Mouse (Mus musculus) ES-E14 (cell line): ENCODE data around the gene Tead1. TPM values are rescaled to one million over a fixed set of nuclear protein-coding genes. Genes with fewer than 3 reads are reported as not detected.
A peak's percentile ranks its signal among the peaks of the same experiment; 100 is the strongest.

ENCODE experiments used
- DNase-seq: peaks from one replicate; pipeline ENCODE4 v3.0.0-alpha.2; 2013; ENCODE audit warnings: low read depth, low spot score
- H3K27ac ChIP-seq: 2 replicates; pipeline ENCODE4 v1.5.1; 2012; ENCODE audit warnings: low read depth, mild to moderate bottlenecking, low read length, moderate library complexity, mixed read lengths; ENCODE audit not compliant: poor library complexity, insufficient read depth, severe bottlenecking
- H3K36me3 ChIP-seq: 2 replicates; pipeline ENCODE4 v1.6.1; 2012; ENCODE audit warnings: mild to moderate bottlenecking, low read length, moderate library complexity, mixed read lengths; ENCODE audit not compliant: control insufficient read depth, poor library complexity, insufficient read depth, severe bottlenecking
- H3K4me1 ChIP-seq, 2 experiments: fragments of 150-350 bp in 1 of 2; sonication (generic) in 1 of 2; 2 replicates each; pipeline ENCODE4 v1.6.1; 2012; ENCODE audit warnings: low read length in 2 of 2, mild to moderate bottlenecking in 1 of 2, mixed read lengths in 1 of 2; ENCODE audit not compliant: control insufficient read depth in 2 of 2, insufficient read depth in 2 of 2, poor library complexity in 1 of 2
- H3K4me3 ChIP-seq, 2 experiments: fragments of 150-350 bp in 1 of 2; sonication (generic) in 1 of 2; 2 replicates each; pipeline ENCODE4 v1.5.1; 2012; ENCODE audit warnings: low read length in 2 of 2, low read depth in 1 of 2, mild to moderate bottlenecking in 1 of 2, mixed read lengths in 1 of 2; ENCODE audit not compliant: insufficient read depth in 1 of 2, poor library complexity in 1 of 2, severe bottlenecking in 1 of 2
- H3K9ac ChIP-seq: 2 replicates; pipeline ENCODE4 v1.6.1; 2012; ENCODE audit warnings: low read depth, mild to moderate bottlenecking, low read length, mixed read lengths; ENCODE audit not compliant: poor library complexity, insufficient read depth, severe bottlenecking
- H3K9me3 ChIP-seq: fragments of 150-350 bp; sonication (generic); 2 replicates; pipeline ENCODE4 v1.6.1; 2012; ENCODE audit warnings: low read depth, mild to moderate bottlenecking, low read length; ENCODE audit not compliant: control insufficient read depth, insufficient read depth
- CHD2 ChIP-seq: IDR thresholded peaks from 2 replicates; pipeline ENCODE4 v1.6.1; 2014; ENCODE audit warnings: mild to moderate bottlenecking, low read depth, low read length, inconsistent platforms
- HCFC1 ChIP-seq: IDR thresholded peaks from 2 replicates; pipeline ENCODE4 v1.6.1; 2012; ENCODE audit warnings: low read length, inconsistent platforms, borderline replicate concordance; ENCODE audit not compliant: insufficient read depth
- MAFK ChIP-seq: IDR thresholded peaks from 2 replicates; pipeline ENCODE4 v1.6.1; 2014; ENCODE audit warnings: mild to moderate bottlenecking, low read depth, low read length, inconsistent platforms; ENCODE audit not compliant: insufficient read depth
- ZC3H11A ChIP-seq: IDR thresholded peaks from 2 replicates; pipeline ENCODE4 v1.6.1; 2012; ENCODE audit warnings: low read depth, mild to moderate bottlenecking, inconsistent platforms, low read length, borderline replicate concordance
- ZNF384 ChIP-seq: IDR thresholded peaks from 2 replicates; pipeline ENCODE4 v1.6.1; 2012; ENCODE audit warnings: low read depth, low read length, inconsistent platforms
- in situ Hi-C, 2 experiments: fragments of 600-800 bp; cut with MboI; formaldehyde crosslinking; loops; one replicate each; pipeline ENCODE4 v1.15.1; 2025; ENCODE audit warnings: low sequenced_read_pairs in 2 of 2, inconsistent platforms in 1 of 2; ENCODE audit not compliant: unreplicated experiment in 2 of 2
- total RNA-seq: library from RNA; depleted of rRNA; stranded (reverse); fragments of 300-350 nt; gene quantifications from 2 replicates; pipeline ENCODE4 v1.2.3, GENCODE M21; 2012

The Tead1 gene
- total RNA-seq, 1 experiment = 90.5 TPM

- peak; percentile 76 for DNase-seq
Measured at GRCm38 (mm10) chr7:112953777-112954291, 274.7 kb downstream of the Tead1 start, which contains the start of gene Rassf10. TSS of gene Rassf10 (plus strand) at chr7:112953962.

GRCm38 (mm10) chr7:112954351-112955102, 275.4 kb downstream of the Tead1 start:
- in situ Hi-C loops = no loop called here
- no peak overlapping the region for H3K27ac ChIP-seq
- H3K4me3 ChIP-seq = peak overlapping the region; percentile 69 to 80
- H3K4me1 ChIP-seq = peaks cover 0 to 5% of the 10 kb centered on the region in 2 experiments; a peak in 1 of 4 replicates
- no peak for DNase-seq
- peak overlapping the region; percentile 32 for H3K9ac ChIP-seq
- H3K36me3 ChIP-seq = no peaks in the 10 kb centered on the region
- H3K9me3 ChIP-seq = no peaks in the 10 kb centered on the region
- TF ChIP-seq CHD2 (no peak), HCFC1 (no peak), MAFK (no peak), ZC3H11A (no peak), ZNF384 (no peak)

More at GRCm38 (mm10) chr7:112953777-112954291, 274.7 kb downstream of the Tead1 start, which contains the start of gene Rassf10:
- Histone ChIP-seq H3K9ac (peak within 1 kb of the TSS; percentile 32), H3K4me1 (peaks cover 0 to 5% of the 10 kb centered on the region in 2 experiments; a peak in 1 of 4 replicates), H3K27ac (no peak within 1 kb of the TSS), H3K4me3 (peak within 1 kb of the TSS; percentile 69 to 80), H3K9me3 (no peaks in the 10 kb centered on the region), H3K36me3 (no peaks in the 10 kb centered on the region)
- in situ Hi-C loops = no loop called here
- TF ChIP-seq ZC3H11A (no peak), HCFC1 (no peak), ZNF384 (no peak), CHD2 (no peak), MAFK (no peak)

DNA sequence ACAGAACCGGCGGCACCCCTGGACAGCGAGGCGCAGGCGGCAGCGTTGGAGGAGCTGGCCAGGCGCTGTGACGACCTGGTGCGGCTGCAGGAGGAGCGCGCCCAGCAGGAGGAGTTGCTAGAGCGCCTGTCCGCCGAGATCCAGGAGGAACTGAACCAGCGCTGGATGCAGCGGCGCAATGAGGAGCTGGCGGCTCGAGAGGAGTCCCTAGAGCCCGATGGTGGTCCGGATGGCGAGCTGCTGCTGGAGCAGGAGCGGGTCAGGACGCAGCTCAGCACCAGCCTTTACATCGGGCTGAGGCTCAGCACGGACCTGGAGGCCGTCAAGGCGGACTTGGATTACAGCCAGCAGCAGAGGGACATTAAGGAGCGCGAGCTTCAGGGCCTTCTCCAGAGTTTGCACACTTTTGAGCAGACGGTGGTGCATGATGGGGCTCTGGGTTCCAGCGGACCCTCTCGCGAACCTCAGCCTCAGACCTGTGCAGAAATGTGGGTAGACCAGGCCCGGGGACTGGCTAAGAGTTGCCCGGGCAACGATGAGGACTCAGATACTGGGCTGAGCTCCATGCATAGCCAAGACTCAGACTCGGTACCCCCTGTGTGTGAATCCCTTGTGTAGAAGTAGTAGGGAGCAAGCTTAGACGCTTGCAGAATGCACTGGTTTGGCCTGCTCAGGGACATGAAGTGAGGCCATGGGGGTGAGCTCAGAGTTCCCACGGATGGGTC, 276.1 kb downstream of the Tead1 start:
- in situ Hi-C loops = no loop called here
- peak overlapping the region; percentile 69 to 80 for H3K4me3 ChIP-seq
- H3K4me1 ChIP-seq = peaks cover 0 to 5% of the 10 kb centered on the region in 2 experiments; a peak in 1 of 4 replicates
- DNase-seq = no peak
- H3K27ac ChIP-seq = no peak overlapping the region
- no peaks in the 10 kb centered on the region for H3K9me3 ChIP-seq
- peak overlapping the region; percentile 32 for H3K9ac ChIP-seq
- H3K36me3 ChIP-seq = no peaks in the 10 kb centered on the region
- TF ChIP-seq CHD2 (no peak), MAFK (no peak), ZNF384 (no peak), HCFC1 (no peak)

- no peak overlapping the region for H3K4me3 ChIP-seq
- H3K27ac ChIP-seq = no peak overlapping the region
- in situ Hi-C loops = no loop called here
- H3K4me1 ChIP-seq = peaks cover 0 to 5% of the 10 kb centered on the region in 2 experiments; a peak in 1 of 4 replicates
- no peak for DNase-seq
- H3K9me3 ChIP-seq = no peaks in the 10 kb centered on the region
- no peak overlapping the region for H3K9ac ChIP-seq
- TF ChIP-seq CHD2 (no peak), ZC3H11A (no peak), MAFK (no peak), HCFC1 (no peak)
- H3K36me3 ChIP-seq = no peaks in the 10 kb centered on the region
Measured at GRCm38 (mm10) chr7:112955955-112956354, 276.8 kb downstream of the Tead1 start.
